Mouse (Mus musculus) adrenal gland, adult 8-10 months (tissue): ENCODE results near the gene Ric8a. TPM values are rescaled to one million over a fixed set of nuclear protein-coding genes. Genes with fewer than 3 reads are reported as not detected.
"Not testable (repeated sequence)": the region's sequence is repeated elsewhere in the genome, so short reads cannot be mapped to it uniquely, and the experiment has no call there.

ENCODE experiments used
- DNase-seq: peaks from one replicate; pipeline ENCODE4 v3.0.0; 2022
- total RNA-seq, 4 experiments: library from RNA; stranded (reverse); gene quantifications; 2 replicates each; pipeline ENCODE4 v1.2.4; 2022

Gene Ric8a
- total RNA-seq, 4 experiments from 2014 or later, result 59.8 to 87.7 (median 75.9) TPM

DNA sequence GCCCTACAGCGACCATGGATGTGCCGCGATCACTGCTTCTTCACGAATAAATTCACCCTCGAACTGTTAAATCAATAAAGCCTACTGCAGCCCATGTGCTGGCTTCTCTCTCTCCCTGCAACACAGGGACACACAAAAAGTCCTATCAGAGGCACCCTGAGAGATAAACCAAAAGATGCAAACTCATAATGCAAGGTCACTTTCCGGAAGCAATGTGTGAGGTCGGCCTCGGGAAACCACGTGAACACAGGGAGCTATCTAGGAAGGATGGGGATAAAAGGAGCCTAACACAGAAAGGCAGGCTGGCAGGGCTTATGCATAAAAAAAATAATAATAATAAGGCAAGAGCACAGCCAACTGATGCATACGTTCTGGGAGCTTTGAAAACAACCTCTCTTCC, 10.1 kb upstream of the Ric8a start:
- no peak for DNase-seq

DNA sequence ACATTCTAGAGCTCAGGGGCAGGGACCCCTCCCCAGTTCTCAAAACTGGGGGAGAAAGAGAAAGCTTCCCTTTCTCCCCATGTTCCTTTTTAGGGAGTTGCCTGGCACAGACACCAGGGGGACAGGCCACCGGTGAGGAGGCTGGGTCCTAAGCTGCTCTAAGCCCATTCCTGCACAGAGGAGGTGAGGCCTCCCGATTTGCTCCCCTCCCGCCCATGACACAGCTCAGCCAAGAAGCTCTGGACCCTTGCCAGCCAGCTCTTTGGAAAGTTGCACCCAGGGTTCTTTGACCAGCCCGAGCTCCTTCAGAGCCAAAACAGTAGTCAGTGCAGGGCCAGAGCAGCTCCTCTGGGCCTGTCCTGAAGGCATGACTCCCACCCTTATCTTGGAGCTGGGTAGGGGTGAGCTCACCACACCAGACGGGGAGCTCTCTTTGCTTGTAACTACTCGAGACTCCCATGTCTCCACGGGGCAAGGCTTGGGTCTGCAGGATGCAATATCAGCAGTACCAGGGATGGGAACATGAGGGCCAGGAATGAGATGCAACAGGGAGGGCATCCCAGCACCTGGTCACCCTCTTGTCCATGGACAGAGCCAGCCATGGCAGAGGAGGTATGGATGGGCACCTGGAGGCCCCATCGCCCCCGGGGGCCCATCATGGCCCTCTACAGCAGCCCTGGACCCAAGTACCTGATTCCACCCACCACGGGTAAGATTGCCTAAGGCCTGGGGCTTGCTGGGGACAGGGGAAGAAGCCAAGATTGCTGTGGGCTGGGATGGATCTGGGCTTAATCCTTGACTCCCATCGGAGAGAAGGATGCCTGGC, 8.8 kb upstream of the Ric8a start, which contains the start of gene Odf3:
Gene Odf3, plus strand, starts transcription at position 51 of the 826 bp plus-strand sequence.
- DNase-seq, result peak; percentile 75

DNA sequence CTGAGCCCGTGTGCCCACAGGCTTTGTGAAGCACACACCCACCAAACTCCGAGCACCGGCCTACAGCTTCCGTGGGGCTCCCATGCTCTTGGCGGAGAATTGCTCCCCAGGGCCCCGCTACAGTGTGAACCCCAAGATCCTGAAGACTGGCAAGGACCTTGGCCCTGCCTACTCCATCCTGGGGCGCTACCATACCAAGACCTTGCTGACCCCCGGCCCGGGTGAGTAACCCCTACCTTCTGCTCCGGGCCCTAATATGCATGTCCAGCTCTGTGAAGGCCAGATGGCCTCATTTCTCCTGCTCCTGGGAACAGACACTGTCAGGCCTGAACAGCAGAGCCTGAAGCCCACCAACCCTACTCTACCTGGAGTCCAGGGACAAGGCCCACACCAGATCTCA, 8.2 kb upstream of the Ric8a start:
- DNase-seq, result no peak

DNA sequence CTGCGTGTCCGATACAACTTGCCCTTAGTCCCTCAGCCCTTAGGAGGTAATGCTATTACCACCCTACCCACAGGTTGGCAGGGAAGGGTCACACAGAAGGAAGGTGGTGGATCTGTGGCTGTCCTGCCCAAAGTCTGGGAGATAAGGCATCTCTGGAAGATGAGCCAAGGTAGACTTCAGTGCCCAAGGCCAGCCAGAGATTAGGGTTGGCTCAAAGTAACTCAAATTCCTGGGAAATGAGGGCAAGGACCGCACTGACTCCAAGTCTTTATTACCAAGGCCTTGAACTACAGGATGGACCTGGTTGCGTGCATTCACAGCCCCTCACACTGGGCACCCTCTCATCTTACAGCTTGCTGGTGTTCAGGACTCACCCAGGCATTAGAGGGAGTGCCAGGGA, 4.8 kb upstream of the Ric8a start:
- DNase-seq, result peak; percentile 58

DNA sequence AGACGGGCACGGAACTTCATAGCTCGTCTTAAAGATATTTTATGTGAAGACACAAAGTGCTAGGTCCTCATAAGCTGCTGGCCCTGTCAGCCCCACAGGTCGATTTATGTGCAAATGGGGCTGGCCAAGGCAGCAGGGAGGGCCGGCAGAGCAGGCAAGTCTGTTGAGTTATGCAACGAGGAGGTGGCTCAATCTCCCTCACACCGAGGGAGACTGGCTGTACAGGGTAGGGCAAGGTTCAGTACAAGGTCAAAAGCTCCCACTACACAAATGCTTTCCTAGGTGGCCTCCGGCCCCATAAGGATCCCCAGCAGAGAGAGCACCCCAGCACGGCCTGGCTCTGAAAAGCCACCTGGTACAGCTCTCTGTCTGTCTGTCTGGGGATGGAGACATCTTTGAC, 3.4 kb upstream of the Ric8a start:
- DNase-seq, result peak; percentile 76

DNA sequence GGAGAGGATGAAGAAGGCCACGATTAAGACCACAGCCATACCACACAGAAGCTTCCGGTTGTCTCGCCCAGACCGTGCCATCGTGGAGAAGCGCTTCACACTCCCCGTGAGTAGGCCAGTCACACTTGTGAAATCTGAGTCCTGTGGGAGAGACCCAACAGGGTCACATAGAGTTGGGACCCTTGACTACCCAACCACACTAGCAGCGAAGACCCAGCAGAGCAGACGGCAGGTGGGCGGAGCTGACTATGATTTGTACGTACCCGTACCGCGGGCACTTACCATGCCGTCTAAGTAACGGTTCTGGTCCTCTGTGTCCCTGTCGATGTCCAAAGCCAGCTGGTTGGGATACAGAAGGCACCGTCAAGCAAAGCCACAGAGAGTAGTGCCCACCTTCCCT, 2.3 kb upstream of the Ric8a start:
- DNase-seq, result no peak

GRCm38 (mm10) chr7:140855181-140855580, 1.6 kb upstream of the Ric8a start:
- DNase-seq, result no peak

DNA sequence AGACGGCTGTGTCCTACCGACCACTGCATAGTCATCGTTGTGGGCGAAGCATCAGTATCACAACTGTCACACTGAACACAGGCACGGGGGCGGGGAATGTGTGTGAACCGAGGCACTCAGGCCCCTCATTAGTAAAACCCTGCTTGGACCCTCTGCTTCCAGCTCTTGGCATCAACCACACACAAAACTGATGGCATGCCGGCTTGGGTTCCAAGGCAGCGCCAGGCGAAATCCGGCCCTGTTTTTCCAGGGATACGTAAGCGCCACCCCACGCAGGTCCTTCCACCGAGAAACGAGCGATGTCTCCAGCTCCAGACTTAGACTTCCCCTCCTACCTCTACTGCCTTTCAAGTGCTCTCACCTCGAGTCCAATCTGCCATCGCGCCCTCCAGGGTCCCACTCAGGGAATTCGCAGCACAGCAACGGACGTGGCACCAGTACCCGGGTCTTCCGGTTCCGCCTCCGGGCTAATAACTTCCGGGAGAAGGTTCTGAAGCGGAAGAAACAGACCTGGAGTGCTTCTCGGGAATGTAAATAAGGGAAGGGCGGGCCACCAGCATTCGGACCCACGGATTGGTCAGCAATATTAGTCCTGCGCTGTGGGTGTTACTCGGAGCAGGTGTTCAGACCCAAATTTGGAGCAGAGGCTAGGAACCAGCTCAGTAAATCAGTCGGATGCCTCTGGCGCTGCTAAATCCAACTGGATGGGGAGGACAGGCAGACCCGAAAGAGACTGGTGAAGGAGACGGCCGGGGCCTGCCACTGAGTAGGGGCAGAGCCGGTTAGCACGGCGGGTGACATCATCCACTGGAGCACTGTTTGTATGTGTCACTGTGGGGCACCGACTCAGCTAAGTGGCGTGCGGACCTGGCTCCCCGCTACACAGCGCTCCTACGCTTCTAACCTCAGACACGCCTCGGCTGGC, 635 bp upstream of the Ric8a start, which contains the start of gene Gm45785:
Gene Gm45785, minus strand, starts transcription at position 472 of the 925 bp plus-strand sequence.
- peak; percentile 89 for DNase-seq

DNA sequence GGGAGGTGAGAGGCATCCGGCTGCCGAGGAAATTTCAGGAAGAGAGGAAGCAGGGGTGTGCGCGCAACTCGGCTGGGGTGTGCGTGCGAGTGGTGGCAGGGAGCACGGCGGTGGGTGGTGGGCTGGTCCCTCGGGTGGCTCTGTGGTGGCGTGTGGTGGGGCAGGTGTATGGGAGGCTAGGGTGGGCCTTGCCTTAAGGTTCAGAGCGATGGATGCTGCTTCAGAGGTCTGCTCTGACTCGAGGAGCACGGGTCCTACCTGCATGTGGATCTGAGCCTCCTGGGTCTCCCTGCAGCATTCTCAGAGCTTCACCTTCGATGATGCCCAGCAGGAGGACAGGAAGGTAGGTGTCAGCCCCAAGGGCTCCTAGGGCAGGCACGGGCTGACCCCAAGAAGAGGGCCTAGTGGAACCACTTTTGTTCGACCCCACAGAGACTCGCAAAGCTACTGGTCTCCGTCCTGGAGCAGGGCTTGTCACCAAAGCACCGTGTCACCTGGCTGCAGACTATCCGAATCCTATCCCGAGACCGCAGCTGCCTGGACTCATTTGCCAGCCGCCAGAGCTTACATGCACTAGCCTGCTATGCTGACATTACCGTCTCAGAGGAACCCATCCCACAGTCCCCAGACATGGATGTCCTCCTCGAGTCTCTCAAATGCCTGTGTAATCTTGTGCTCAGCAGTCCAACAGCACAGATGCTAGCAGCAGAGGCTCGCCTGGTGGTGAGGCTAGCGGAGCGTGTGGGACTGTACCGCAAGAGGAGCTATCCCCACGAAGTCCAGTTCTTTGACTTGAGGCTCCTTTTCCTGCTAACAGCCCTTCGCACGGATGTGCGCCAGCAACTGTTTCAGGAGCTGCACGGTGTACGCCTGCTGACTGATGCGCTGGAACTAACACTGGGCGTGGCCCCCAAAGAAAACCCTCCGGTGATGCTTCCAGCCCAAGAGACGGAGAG, 1.1 kb downstream of the Ric8a start, which contains the start of gene Bet1l:
Gene Bet1l, minus strand, starts transcription at position 28 of the 956 bp plus-strand sequence.
- no peak for DNase-seq

DNA sequence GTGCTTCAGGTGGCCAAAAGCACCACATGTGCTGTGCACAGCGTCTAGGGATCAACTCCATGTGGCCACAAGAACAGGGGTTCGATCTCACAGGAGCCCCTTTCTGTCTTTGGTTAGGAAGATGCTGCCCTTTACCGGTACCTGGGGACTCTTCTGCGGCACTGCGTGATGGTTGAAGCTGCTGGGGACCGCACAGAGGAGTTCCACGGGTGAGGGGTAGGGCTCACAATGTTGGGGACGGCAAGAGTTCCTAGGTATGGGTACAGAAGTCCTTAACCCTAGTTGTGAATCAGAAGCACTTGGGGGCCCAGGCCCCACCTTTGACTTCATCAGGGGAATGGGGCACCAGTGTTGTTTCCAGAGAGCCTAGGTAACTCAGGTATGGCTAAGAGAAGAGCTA, 2.0 kb downstream of the Ric8a start:
- no peak for DNase-seq

GRCm38 (mm10) chr7:140859997-140860396, 3.2 kb downstream of the Ric8a start:
- DNase-seq, result no peak

- DNase-seq, result no peak
These were observed 4.0 kb downstream of the Ric8a start for GRCm38 (mm10) chr7:140860728-140861127.

- no peak for DNase-seq
These were observed 8.0 kb downstream of the Ric8a start for GRCm38 (mm10) chr7:140864761-140865160.

GRCm38 (mm10) chr7:140874224-140874623, 17.5 kb downstream of the Ric8a start:
- DNase-seq, result no peak

DNA sequence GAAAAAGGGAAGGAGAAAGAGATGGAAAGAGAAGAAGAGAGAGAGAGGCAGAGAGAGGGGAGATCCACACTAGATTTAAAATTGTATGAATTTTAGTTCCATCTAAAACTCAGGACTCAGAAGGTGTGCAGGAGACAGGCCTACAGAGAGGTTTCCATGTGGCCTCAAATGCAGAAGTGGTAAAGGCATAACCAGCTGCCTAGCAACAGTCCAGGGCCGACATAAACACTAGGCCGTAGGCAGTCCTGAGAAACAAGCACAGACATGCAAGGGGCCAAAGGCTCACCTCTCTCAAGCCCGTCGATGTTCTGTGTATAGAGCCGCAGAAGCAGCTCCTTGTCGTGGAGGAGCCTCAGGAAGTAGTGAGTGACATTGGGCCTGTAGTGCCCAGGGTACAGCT, 20.6 kb downstream of the Ric8a start:
- no peak for DNase-seq

DNA sequence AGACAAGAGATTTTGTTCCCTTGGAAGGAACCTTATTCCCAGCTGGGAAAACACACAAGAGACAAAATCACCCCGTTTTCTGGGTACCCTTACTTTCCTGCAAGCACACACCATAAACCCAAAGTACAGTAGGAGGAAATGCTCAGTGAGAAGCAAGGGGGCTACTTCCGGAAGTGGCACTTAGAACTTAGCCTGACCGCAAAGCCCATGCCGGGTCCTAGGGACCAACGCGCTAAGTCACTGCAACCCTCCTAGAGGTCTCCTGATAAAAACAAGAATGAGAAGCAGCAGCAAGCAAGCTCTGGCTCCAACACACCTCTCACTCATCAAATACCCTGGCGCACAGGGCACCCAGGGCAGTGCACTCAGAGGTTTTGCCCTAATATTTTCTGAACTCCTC, 22.6 kb downstream of the Ric8a start:
- no peak for DNase-seq

GRCm38 (mm10) chr7:140880419-140880818, 23.7 kb downstream of the Ric8a start:
- no peak for DNase-seq

DNA sequence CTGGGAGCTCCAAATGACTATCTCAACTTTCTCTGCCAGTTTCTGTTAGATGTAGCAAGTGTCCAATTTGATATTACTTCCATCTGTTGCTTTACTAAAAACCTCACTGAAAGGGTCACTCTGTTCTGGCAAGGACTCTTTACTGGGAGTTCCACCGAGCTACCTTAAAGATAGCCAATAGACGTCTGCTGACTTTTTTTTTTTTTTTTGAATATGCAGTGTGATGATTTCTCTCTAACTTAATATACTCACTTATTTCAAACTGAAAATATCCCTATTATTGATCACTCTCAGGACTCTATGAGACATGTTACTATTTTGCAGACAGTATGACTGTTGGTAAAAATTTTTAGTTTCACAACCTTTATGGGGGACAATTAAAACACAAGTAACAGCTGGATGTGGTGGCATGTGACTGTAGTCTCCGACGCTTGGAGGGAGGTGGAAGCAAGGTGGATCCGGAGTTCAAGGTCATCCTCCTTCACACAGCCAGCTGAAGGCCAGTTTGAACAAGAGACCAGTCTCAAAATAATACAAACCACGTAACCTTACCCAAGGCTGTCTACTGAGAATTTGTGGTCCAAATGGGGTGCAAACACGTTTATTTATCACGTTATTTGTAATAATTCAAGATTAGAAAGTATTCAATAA, 24.2 kb downstream of the Ric8a start:
- DNase-seq, result no peak

GRCm38 (mm10) chr7:140881696-140882468, 25.1 kb downstream of the Ric8a start, which contains the start of the genes Psmd13 and Sirt3:
TSS of gene Psmd13 (plus strand) at chr7:140881968.
TSS of gene Sirt3 (minus strand) at chr7:140882309.
- DNase-seq, result peak; percentile 93

- DNase-seq, result no peak
These were observed 25.7 kb downstream of the Ric8a start for GRCm38 (mm10) chr7:140882469-140882803.

- DNase-seq, result not testable (repeated sequence)
These were observed 33.9 kb downstream of the Ric8a start for GRCm38 (mm10) chr7:140890636-140891035.
